Mouse (Mus musculus): Measurements from ENCODE around the gene Sh3d19.

Sh3d19 gene

DNA sequence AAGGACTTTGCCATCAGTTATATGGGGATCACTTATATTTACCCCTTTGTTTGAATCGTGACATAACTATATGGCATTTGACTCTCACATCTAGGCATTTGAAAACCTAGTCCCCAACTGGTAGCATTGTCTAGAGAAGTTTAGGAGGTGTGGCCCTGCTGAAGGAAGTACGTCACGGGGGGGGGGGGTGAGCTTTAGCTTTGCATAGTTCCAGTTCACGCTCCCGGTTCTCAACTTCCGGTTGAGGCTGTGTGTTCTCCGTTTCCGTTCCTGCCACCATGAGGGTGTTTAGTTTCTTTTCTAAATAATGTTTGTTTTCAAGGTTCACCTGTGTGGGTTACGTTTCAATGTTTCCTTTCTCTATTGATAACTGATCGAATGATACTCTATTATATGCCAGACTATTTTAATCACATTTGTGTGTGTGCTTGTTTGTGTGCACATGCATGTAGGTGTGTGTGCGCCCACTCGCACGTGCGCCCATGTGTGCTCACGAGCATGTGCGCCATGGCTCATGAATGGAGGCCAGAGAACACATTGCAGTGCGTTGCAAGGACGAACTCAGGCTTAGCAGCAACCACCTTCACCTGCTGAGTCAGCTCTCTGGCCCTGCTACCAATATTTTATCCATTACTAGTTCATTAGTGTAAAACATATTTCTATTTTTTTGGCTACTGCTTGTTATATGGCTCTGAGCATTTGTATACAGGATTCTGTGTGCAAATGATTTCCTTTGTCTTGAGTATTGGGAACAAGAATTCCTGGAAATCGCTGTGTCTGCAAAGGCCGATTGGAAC is 54.6 kb downstream of the Sh3d19 start:
- in situ Hi-C loops (cut with MboI, MseI): no loop called here

DNA sequence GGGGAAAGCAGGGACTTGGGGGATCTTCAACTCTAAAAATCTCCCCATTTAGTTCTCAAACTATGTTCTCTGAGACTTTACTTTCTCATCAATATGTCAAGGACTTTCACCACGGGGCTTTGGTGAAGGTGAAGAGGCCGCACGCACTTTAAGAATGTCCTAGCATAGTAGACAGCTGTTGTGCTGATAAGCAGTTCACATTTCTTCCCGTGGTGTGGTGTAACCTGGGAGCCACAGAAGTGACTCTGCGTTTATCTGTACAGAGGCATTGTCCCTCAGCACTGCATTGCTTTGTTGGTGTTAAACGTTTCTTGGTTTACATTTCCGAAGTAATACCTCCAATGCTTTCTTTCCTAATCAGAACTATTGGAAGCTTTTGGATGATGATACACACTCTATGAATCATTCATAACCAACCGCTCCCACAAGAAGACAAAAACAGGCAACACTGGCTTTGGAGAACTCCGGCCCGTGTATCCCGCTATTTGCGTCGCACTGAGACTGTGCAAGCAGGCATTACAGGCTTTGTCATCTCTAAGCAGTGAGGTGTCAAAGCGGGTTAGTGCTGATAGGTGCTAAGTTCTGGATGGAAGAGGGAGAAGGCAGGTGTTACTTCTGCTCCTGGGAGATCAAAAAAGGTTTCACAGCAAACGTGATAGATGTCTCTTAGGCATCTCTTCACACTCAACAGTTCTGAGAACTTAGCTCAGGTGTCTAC is 57.9 kb downstream of the Sh3d19 start:
- in situ Hi-C loops (cut with MboI, MseI): no loop called here

DNA sequence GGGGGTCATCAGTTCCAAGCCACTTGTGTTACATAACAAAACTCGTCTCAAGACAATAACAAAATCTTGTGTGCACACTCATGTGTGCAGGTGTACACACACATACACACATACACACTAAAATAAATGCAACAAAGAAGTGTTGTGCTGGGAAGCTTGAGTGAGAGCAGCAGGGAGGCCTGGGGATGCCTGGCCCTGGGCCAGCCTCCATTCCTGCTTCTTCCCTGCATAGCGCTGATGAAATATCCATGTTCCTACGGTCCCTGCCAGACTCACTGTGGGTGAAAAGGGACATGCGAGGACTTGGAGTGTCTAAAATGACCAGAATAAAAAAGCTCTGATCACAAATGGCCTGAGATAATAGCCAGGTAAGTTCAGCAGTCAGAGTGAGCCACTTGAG is 59.7 kb downstream of the Sh3d19 start:
- in situ Hi-C loops (cut with MboI, MseI): no loop called here

DNA sequence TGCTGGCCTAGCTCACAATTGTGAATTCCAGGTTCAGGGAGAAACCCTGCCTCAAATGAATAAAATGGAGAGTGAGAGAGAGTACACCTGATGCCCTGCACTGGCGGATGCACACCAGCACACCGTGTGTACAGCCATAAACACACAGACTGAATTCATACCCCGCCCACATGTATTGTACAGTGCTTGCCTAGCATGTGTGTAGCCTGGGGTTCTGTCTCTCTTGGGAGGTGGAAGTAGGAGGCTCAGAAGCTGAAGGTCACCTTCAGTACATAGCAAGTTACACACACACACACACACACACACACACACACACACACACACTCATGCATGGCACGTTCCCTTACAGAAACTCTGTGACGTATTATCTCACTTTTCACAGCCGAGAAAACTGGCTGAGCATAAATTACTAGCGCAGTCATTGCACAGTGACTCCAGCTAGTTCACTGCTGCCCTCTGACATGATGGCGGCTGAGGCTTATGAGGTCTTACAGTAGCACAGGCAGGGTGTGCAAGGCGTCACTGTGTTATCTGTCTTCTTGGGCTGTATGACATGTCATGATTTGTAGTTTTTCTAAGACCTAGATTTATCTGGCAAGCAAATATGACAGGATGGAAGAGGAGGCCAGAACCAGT is 62.7 kb downstream of the Sh3d19 start:
- in situ Hi-C loops (cut with MboI, MseI): no loop called here

DNA sequence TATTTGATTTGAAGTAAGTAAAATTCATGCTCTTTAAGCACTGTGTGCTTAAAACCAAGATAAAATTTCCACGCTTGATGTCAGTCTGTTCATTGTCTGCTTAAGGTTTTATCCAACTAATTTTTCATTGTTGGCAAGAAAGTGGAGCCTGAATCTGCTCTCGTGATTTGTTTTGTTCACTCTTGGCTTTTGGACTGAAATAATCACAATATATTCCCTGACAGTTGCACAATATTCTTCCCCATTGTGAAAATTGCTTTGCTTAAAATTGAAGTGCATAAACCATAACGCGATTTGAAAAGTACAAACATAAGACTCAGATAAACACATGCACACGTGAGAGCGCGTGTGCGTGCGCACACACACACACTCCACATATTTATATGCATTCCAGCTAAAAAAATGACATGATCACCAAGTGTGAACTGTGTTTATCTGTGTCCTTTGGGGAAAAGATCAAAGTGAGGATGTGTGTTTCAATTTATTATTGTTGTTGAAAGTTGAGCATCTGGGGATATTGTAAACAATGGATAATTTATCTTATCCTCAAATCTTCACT is 67.1 kb downstream of the Sh3d19 start:
- in situ Hi-C loops (cut with MboI, MseI): no loop called here

DNA sequence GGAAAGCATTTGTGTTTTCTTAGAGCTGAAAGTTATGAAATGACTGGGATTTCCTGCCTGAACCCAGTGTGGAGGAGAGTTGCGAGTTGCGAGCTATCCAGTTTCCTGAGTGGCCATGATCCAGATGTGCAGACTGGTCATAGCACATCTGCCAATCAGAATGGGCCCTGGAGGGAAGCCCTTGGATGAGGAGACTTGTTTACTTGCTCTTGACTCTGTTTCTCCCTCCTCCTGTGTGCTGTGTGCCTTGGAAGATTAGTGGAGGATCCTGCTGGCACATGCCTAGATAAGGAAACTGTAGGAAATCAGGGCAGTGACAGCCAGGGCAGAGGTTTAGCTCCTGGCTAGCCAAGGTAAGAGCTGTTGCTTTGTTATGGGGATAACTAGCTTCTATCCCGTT is 67.7 kb downstream of the Sh3d19 start:
- in situ Hi-C loops (cut with MboI, MseI): no loop called here

DNA sequence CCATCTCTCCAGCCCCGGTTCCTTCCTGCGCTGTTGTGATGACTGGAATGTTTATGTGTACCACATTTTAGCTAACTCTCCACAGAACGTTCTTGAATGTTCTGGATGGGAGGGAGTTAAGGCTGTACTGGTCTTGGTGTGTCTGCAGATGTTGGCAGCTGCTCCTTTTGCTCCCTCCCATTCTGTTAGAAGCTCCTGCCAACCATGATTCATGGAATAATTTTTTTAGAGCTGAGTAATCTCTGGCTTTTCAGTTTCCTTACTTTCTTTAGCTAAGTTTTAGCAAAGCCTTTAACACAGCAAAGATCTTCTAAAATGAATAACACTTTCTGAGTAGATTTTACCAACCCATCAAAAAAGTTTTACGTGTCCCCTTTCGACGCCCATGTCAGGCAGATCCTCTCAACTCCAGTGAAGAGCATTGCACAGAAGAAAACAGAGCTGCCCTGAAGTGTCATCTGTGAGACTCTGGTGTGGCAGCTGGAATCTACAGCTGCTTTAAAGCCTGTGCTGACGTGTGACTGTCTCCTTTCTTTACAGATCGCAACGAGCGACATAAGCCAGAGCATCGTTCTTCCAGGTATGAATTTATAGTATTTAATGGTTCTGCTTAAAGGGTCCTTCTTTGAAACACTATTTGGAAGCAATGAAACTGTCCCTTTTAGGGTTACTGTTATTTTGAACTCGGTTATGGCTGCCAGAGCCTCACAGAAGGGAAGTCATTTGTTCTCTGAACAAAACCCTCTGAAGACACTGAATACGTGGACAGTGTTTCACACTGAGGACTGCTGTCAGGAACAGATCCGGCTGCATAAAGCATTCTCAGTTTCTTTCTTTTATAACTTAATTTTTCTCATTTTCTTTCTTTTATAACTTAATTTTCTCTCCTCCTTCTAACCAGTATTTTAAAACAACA is 69.6 kb downstream of the Sh3d19 start:
- in situ Hi-C loops (cut with MboI, MseI): no loop called here

DNA sequence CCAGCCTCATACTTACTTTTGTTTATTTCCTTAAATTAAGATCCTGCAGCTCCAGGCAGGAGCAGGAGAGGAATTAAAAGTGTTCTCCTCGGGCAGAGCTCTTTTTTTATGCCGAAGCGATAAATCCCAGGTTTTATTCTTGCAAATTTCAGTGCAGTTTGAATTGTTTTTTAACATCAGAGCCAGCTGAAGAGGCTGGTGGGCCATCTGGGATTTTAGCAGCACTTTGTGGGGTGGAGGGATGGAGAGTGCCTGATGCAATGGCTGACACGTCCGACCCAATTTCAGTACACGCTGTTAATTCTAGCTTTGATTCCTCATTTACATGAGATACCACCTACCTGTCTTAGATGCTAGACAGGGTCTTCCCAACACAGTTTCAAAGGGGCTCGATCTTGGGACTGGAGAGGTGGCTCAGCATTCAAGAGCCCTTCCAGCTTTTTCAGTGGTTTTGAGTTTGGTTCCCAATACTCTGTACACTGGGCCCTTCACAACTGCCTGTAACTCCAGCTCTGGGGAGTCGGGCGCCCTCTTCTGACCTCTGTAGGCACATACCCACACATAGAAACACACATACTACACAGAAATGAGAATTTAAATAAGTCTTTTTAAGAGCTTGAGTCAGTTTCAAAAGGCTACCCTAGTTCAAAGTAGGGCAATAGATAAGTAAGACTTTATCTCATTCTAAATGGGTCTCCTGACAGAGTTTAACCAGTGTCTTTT is 76.9 kb downstream of the Sh3d19 start:
- in situ Hi-C loops (cut with MboI, MseI): no loop called here

DNA sequence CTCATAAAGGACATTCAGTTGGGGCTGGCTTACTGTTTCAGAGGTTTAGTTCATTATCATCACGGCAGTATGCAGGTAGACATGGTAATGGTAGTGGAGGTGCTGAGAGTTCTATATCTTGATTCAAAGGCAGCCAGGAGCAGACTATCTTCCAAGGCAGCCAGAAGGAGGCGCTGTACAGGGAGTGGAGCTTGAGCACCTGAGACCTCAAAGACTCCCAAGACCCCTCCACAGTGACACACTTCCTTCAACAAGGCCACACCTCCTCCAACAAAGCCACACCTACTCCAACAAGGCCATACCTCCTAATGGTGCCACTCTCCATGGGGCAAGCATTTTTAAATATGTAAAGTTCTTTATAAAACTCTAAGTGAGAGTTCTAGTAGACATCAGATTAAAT is 78.1 kb downstream of the Sh3d19 start:
- in situ Hi-C loops (cut with MboI, MseI): no loop called here

DNA sequence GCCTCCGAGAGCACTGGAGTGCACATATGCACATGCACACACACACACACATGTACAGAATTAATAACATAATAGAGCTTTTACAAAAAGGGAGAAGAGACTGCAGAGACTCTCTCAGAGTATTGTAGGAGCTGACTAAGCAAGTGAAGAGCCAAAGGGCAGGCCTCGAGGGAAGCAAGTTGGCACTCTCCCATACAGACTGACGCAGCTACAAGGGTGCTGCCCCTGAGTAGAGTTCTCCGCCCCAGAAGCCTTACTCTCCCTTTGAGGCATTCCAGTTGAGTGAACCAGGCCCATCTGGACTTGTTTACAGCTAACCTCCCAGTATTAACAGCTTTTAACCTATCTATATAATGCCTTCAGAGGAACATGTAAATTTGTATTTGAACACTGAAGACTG is 85.8 kb downstream of the Sh3d19 start:
- in situ Hi-C loops (cut with MboI, MseI): no loop called here

DNA sequence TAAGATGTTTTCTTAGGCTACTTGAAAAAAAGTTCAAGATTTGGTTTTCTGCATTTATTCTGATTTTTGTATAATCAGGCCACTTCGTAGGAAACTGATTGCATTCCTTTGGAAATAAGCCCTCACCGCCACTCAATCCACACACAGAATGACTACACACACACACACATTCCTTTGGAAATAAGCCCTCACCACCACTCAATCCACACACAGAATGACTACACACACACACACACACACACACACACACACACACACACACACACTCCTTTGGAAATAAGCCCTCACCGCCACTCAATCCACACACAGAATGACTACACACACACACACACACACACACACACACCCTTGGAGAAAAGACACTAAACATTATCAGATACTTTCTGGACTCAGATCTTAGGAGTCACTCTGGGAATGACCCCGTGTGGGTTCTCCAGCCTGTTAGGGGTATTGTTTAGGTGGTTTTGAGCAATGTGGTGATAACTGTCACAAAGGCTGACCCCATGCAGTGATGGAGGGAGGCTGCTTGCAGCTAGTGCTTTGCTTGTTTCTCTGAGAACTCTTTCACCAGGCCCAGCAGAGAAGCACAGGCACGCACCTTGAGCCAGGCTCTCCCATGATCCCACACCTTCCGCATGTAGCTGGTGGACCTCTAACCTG is 86.7 kb downstream of the Sh3d19 start:
- in situ Hi-C loops (cut with MboI, MseI): no loop called here

DNA sequence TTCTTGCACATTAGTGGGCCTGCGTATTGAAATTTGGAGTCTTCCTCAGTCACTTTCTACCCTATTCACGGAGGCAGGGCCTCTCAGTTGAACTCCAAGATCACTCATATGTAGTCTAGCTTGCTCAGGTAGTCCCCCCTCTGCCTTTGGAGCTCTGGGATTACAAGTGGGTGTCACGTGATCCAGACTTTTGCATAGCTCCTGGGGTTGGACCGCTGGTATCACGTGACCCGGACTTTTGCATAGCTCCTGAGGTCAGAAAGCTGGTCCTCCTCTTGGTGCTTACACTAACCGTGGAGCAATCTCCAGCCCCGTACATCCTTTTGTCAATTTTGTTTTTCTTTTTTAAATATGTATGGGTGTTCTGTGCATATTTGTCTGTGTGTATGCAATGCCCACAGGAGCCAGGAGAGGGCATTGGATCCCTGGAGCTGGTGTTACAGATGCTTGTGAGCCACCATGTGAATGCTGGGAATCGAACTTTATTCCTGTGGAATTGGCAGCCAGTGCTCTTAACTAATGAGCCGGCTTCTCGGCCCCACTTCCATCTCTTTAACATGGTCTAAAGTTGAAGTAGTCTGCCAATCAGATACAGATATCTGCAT is 98.8 kb downstream of the Sh3d19 start:
- in situ Hi-C loops (cut with MboI, MseI): no loop called here

DNA sequence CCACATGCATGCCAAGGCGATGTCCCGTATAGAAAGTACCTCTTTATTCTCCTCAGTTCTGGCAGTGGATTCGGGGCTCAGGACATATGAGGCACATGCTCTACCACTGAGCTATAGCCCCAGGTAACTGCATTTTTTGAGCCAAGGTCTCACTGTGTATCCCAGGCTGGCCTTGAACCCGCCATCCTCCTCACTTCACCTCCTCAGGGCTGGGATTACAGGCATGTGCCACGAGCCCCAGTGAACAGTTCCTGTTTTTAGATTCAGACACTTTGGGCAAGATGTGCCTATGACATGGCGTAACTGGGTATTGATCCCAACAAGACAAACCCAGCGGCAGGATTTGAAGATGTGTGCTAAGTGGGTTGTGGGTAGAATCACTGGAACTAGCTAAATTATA is 99.9 kb downstream of the Sh3d19 start:
- in situ Hi-C loops (cut with MboI, MseI): no loop called here

DNA sequence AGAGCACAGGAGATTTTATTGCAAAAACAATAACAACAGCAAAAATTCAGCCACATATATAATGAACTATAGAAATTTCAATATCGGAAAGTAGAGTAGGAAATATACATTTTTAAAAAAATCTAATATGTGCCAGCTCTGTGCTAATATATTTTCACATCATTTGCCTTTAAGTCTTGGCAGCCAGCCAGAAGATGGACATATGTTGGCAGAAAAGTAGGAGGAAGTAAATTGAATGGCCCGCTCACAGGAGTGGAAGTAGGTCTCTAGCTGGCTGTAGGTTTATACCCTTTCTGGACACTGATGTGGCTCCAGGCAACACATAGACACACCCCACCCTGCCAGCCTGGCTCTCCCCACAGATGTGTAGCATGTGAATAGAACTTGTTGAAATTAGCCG is 101.2 kb downstream of the Sh3d19 start:
- in situ Hi-C loops (cut with MboI, MseI): no loop called here

DNA sequence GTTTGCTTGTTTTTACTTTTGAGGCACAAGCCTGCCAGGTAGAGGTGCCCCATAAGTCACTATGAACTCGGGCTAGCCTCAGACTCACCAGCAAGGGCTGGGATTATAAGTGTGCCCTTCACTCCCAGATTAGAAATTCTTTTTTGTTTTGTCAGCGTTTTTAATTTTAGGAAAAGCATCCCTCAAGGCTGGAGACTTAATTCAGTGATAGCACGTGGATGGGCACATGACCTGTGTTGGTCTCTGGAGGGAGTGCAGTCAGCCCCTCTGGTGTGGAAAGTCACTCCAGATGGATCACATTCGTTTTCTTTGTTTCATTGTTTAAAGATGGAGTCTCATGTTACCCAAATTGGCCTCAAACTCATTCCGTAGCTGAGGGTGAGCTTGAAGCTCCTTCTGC is 102.0 kb downstream of the Sh3d19 start:
- in situ Hi-C loops (cut with MboI, MseI): no loop called here

DNA sequence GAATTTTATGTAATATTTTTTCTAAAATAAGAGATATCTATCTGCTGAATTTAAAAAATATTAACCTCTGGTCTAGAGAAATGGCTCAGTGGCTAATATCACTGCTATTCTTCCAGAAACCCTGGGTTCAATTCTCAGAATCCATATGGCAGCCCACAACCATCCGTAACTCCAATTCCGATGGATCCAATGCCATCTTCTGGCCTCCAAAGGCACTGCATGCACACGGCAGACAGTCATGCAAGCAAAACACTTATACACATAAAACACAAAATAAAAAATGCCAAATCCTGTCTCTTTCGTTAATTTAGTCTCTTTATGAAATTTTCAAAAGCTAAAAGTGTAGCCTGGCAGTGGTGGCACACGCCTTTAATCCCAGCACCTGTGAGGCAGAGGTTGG is 104.7 kb downstream of the Sh3d19 start:
- in situ Hi-C loops (cut with MboI, MseI): no loop called here

DNA sequence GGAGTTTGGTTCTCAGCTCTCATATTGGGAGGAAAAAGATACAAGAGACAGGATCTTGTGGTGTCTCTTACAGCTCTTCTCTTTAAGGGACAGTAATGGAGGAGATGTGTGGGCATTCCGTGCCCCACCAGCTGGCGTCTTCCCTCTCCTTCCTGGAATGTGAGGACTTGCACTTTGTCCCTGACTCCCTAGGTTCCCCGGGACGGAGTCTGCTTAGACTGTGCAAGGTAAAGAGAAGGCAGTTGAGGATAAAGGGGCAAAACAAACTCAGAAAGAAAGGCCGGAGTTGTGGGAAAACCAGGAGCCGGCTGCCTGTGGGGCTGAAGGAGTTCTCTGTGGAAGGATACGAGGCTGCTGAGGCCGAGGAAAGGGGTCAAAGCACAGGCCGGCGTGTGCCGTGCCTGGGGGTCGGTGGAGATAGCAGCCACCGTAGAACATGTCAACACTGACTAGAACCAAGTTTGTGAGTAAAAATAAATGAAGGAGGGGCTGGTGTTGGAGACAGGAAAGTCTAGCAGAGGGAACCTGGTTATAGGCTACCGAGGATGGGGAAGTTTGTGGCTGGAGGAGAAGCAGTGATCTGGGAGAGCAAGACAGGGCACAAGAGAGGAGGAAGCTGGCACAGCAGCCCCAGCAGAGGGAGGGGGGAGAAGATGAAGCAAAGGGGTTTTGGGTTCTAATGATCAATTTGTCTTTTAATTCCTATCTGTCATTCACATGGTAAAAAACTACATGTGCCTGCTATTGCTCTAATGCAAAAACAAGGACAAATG is 105.8 kb downstream of the Sh3d19 start:
- in situ Hi-C loops (cut with MboI, MseI): no loop called here

DNA sequence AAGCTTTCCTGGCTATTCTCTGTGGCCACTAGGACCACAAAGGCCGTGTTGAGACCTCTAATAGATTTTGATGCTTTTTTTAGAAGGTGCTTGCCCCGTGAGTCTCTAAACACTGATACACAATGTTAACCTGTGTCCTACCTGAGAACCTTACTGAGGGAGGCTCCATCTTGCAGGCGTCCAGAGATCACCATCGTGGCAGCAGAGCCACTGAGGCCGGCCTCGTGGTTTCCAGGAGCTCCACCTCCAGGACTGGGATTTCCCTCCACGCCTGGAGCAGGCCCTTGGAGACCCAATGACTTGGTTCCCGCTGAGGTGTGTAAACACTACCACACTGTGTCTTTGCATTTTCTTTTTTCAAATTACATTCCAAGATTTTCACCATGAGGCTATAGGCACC is 112.1 kb downstream of the Sh3d19 start:
- in situ Hi-C loops (cut with MboI, MseI): no loop called here

DNA sequence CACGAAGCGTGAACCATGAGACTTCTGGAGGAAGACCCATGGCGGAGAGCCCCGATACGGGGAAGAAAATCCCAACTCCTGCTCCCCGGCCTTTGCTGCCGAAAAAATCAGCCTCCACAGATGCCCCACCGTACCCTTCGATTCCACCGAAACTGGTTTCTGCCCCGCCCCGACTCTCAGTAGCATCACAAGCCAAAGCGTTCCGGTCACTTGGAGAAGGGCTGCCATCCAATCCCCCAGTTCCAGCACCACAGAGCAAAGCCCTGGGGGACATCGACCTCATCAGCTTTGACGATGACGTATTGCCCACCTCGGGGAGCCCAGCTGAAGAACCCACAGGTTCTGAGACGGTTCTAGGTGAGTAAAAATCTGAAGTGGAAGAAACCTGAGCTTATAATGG is 114.1 kb downstream of the Sh3d19 start:
- in situ Hi-C loops (cut with MboI, MseI): no loop called here
